Mouse (Mus musculus): ENCODE data around the gene Gm11634. TPM values are rescaled to one million over a fixed set of nuclear protein-coding genes. Genes with fewer than 3 reads are reported as not detected.
"Not testable (repeated sequence)": the region's sequence is repeated elsewhere in the genome, so short reads cannot be mapped to it uniquely, and the experiment has no call there.

Gene Gm11634
- polyA plus RNA-seq, 1 experiment from 2014 or later, result 0.15 TPM

- WGBS (ENCODE audit: insufficient replicate concordance), result under 1% methylated on average over 30 of the region's 30 CpGs
Measured at GRCm38 (mm10) chr11:101604531-101605453, 5.7 kb upstream of the Gm11634 start.

GRCm38 (mm10) chr11:101604116-101604515 lies 5.1 kb upstream of the Gm11634 start:
- Histone ChIP-seq H3K4me1 (ENCODE audit: control insufficient read depth, low read depth, low read length) (peaks cover 3% of the 10 kb centered on the region), H3K4me2 (ENCODE audit: low read depth, low read length) (peak overlapping the region; percentile 58), H3K9ac (ENCODE audit: low read depth, low read length) (no peak overlapping the region), H3K27ac (ENCODE audit: low read length) (no peak overlapping the region), H3K9me3 (replicated peaks; ENCODE audit: control insufficient read depth, low read length) (no peaks in the 10 kb centered on the region), H3K27me3 (ENCODE audit: control insufficient read depth, insufficient read depth, low read depth, low read length) (0 out of 2 replicates have a peak, but pooled peaks cover 2% of the 10 kb centered on the region), H3K4me3 (ENCODE audit: low read depth, low read length) (no peak overlapping the region), H3K36me3 (ENCODE audit: control insufficient read depth, insufficient read depth) (no peaks in the 10 kb centered on the region)
- ATAC-seq (ENCODE audit: low read depth), result no peak
- WGBS (ENCODE audit: insufficient replicate concordance), result 2% methylated on average over 3 of the region's 3 CpGs

More at GRCm38 (mm10) chr11:101604531-101605453, 5.7 kb upstream of the Gm11634 start:
- not testable (repeated sequence) for H3K27me3 ChIP-seq (ENCODE audit: control insufficient read depth, insufficient read depth, low read depth, low read length); H3K36me3 ChIP-seq (ENCODE audit: control insufficient read depth, insufficient read depth); H3K4me1 ChIP-seq (ENCODE audit: control insufficient read depth, low read depth, low read length); H3K9ac ChIP-seq (ENCODE audit: low read depth, low read length); H3K9me3 ChIP-seq (replicated peaks; ENCODE audit: control insufficient read depth, low read length)
- Histone ChIP-seq H3K4me2 (ENCODE audit: low read depth, low read length) (peak overlapping the region; percentile 58), H3K27ac (ENCODE audit: low read length) (peak overlapping the region; percentile 78), H3K4me3 (ENCODE audit: low read depth, low read length) (peak overlapping the region; percentile 42)
- peak; percentile 81 for ATAC-seq (ENCODE audit: low read depth)

- Histone ChIP-seq H3K4me2 (ENCODE audit: low read depth, low read length) (no peak overlapping the region), H3K4me3 (ENCODE audit: low read depth, low read length) (no peak overlapping the region), H3K27ac (ENCODE audit: low read length) (no peak overlapping the region), H3K9ac (ENCODE audit: low read depth, low read length) (no peak overlapping the region), H3K4me1 (ENCODE audit: control insufficient read depth, low read depth, low read length) (peaks cover 3% of the 10 kb centered on the region), H3K9me3 (replicated peaks; ENCODE audit: control insufficient read depth, low read length) (no peaks in the 10 kb centered on the region), H3K27me3 (ENCODE audit: control insufficient read depth, insufficient read depth, low read depth, low read length) (0 out of 2 replicates have a peak, but pooled peaks cover 2% of the 10 kb centered on the region), H3K36me3 (ENCODE audit: control insufficient read depth, insufficient read depth) (no peaks in the 10 kb centered on the region)
- 6% methylated on average over 3 of the region's 3 CpGs for WGBS (ENCODE audit: insufficient replicate concordance)
- ATAC-seq (ENCODE audit: low read depth), result no peak
Measured at GRCm38 (mm10) chr11:101602491-101602890, 3.4 kb upstream of the Gm11634 start.

GRCm38 (mm10) chr11:101589989-101590624 lies 8.9 kb downstream of the Gm11634 start:
- Histone ChIP-seq H3K9ac (ENCODE audit: low read depth, low read length) (no peak overlapping the region), H3K9me3 (replicated peaks; ENCODE audit: control insufficient read depth, low read length) (no peaks in the 10 kb centered on the region), H3K4me2 (ENCODE audit: low read depth, low read length) (no peak overlapping the region), H3K27me3 (ENCODE audit: control insufficient read depth, insufficient read depth, low read depth, low read length) (no peaks in the 10 kb centered on the region), H3K4me1 (ENCODE audit: control insufficient read depth, low read depth, low read length) (peaks cover 2% of the 10 kb centered on the region; the same call in 1 of the 2 replicates), H3K4me3 (ENCODE audit: low read depth, low read length) (no peak overlapping the region), H3K27ac (ENCODE audit: low read length) (no peak overlapping the region), H3K36me3 (ENCODE audit: control insufficient read depth, insufficient read depth) (no peaks in the 10 kb centered on the region)
- no peak for ATAC-seq (ENCODE audit: low read depth)
- 58% methylated on average over 12 of the region's 12 CpGs for WGBS (ENCODE audit: insufficient replicate concordance)

GRCm38 (mm10) chr11:101589444-101589843 lies 9.6 kb downstream of the Gm11634 start:
- Histone ChIP-seq H3K27ac (ENCODE audit: low read length) (no peak overlapping the region), H3K27me3 (ENCODE audit: control insufficient read depth, insufficient read depth, low read depth, low read length) (no peaks in the 10 kb centered on the region), H3K9me3 (replicated peaks; ENCODE audit: control insufficient read depth, low read length) (no peaks in the 10 kb centered on the region), H3K36me3 (ENCODE audit: control insufficient read depth, insufficient read depth) (no peaks in the 10 kb centered on the region), H3K4me1 (ENCODE audit: control insufficient read depth, low read depth, low read length) (peaks cover 2% of the 10 kb centered on the region; the same call in 1 of the 2 replicates), H3K9ac (ENCODE audit: low read depth, low read length) (no peak overlapping the region), H3K4me2 (ENCODE audit: low read depth, low read length) (no peak overlapping the region), H3K4me3 (ENCODE audit: low read depth, low read length) (no peak overlapping the region)
- WGBS (ENCODE audit: insufficient replicate concordance), result 24% methylated on average over 5 of the region's 5 CpGs
- ATAC-seq (ENCODE audit: low read depth), result peak; percentile 27; the same call in 1 of the 2 replicates

GRCm38 (mm10) chr11:101588868-101589267 lies 10.2 kb downstream of the Gm11634 start:
- Histone ChIP-seq H3K27me3 (ENCODE audit: control insufficient read depth, insufficient read depth, low read depth, low read length) (no peaks in the 10 kb centered on the region), H3K9me3 (replicated peaks; ENCODE audit: control insufficient read depth, low read length) (no peaks in the 10 kb centered on the region), H3K4me2 (ENCODE audit: low read depth, low read length) (no peak overlapping the region), H3K36me3 (ENCODE audit: control insufficient read depth, insufficient read depth) (no peaks in the 10 kb centered on the region), H3K27ac (ENCODE audit: low read length) (no peak overlapping the region), H3K4me3 (ENCODE audit: low read depth, low read length) (no peak overlapping the region), H3K9ac (ENCODE audit: low read depth, low read length) (no peak overlapping the region), H3K4me1 (ENCODE audit: control insufficient read depth, low read depth, low read length) (peaks cover 2% of the 10 kb centered on the region; the same call in 1 of the 2 replicates)
- no peak for ATAC-seq (ENCODE audit: low read depth)
- 72% methylated on average over 7 of the region's 7 CpGs for WGBS (ENCODE audit: insufficient replicate concordance)

GRCm38 (mm10) chr11:101587676-101588075 lies 11.4 kb downstream of the Gm11634 start:
- H3K9me3 ChIP-seq (replicated peaks; ENCODE audit: control insufficient read depth, low read length), result no peaks in the 10 kb centered on the region
- peak; percentile 51; the same call in 1 of the 2 replicates for ATAC-seq (ENCODE audit: low read depth)
- H3K4me1 ChIP-seq (ENCODE audit: control insufficient read depth, low read depth, low read length), result peaks cover 2% of the 10 kb centered on the region; the same call in 1 of the 2 replicates
- 78% methylated on average over 10 of the region's 10 CpGs for WGBS (ENCODE audit: insufficient replicate concordance)
- H3K9ac ChIP-seq (ENCODE audit: low read depth, low read length), result no peak overlapping the region
- H3K36me3 ChIP-seq (ENCODE audit: control insufficient read depth, insufficient read depth), result no peaks in the 10 kb centered on the region
- H3K27me3 ChIP-seq (ENCODE audit: control insufficient read depth, insufficient read depth, low read depth, low read length), result no peaks in the 10 kb centered on the region
- no peak overlapping the region for H3K4me2 ChIP-seq (ENCODE audit: low read depth, low read length)
- H3K27ac ChIP-seq (ENCODE audit: low read length), result no peak overlapping the region
- H3K4me3 ChIP-seq (ENCODE audit: low read depth, low read length), result no peak overlapping the region

- Histone ChIP-seq H3K4me3 (ENCODE audit: low read depth, low read length) (no peak overlapping the region), H3K36me3 (ENCODE audit: control insufficient read depth, insufficient read depth) (peaks cover under 1% of the 10 kb centered on the region)
- WGBS (ENCODE audit: insufficient replicate concordance), result 51% methylated on average over 4 of the region's 4 CpGs
Measured at GRCm38 (mm10) chr11:101585805-101586204, 13.3 kb downstream of the Gm11634 start.

GRCm38 (mm10) chr11:101585031-101585430 lies 14.0 kb downstream of the Gm11634 start:
- WGBS (ENCODE audit: insufficient replicate concordance), result 84% methylated on average over 1 of the region's 1 CpGs
- not testable (repeated sequence) for H3K27me3 ChIP-seq (ENCODE audit: control insufficient read depth, insufficient read depth, low read depth, low read length)

More at GRCm38 (mm10) chr11:101585805-101586204, 13.3 kb downstream of the Gm11634 start:
- Histone ChIP-seq H3K27me3 (ENCODE audit: control insufficient read depth, insufficient read depth, low read depth, low read length) (no peaks in the 10 kb centered on the region), H3K4me1 (ENCODE audit: control insufficient read depth, low read depth, low read length) (peaks cover 8% of the 10 kb centered on the region), H3K9me3 (replicated peaks; ENCODE audit: control insufficient read depth, low read length) (no peaks in the 10 kb centered on the region), H3K4me2 (ENCODE audit: low read depth, low read length) (no peak overlapping the region), H3K27ac (ENCODE audit: low read length) (no peak overlapping the region), H3K9ac (ENCODE audit: low read depth, low read length) (no peak overlapping the region)
- ATAC-seq (ENCODE audit: low read depth), result no peak

More at GRCm38 (mm10) chr11:101585031-101585430, 14.0 kb downstream of the Gm11634 start:
- not testable (repeated sequence) for H3K4me1 ChIP-seq (ENCODE audit: control insufficient read depth, low read depth, low read length); ATAC-seq (ENCODE audit: low read depth); H3K9ac ChIP-seq (ENCODE audit: low read depth, low read length); H3K4me3 ChIP-seq (ENCODE audit: low read depth, low read length); H3K9me3 ChIP-seq (replicated peaks; ENCODE audit: control insufficient read depth, low read length); H3K36me3 ChIP-seq (ENCODE audit: control insufficient read depth, insufficient read depth); H3K27ac ChIP-seq (ENCODE audit: low read length); H3K4me2 ChIP-seq (ENCODE audit: low read depth, low read length)
